Mouse (Mus musculus) ES-Bruce4 (cell line): Measurements from ENCODE around the gene Lrp6. TPM values are rescaled to one million over a fixed set of nuclear protein-coding genes. Genes with fewer than 3 reads are reported as not detected.

Experiments used
- H3K27ac ChIP-seq: 2 replicates; pipeline ENCODE4 v1.5.1; 2012; ENCODE audit warnings: low read length, inconsistent platforms; ENCODE audit not compliant: insufficient read depth
- H3K27me3 ChIP-seq: 2 replicates; pipeline ENCODE4 v1.6.1; 2012; ENCODE audit warnings: mild to moderate bottlenecking, low read length, inconsistent platforms; ENCODE audit not compliant: control insufficient read depth, poor library complexity, insufficient read depth, severe bottlenecking
- H3K36me3 ChIP-seq: 2 replicates; pipeline ENCODE4 v1.6.1; 2012; ENCODE audit warnings: inconsistent platforms, mild to moderate bottlenecking, low read length, moderate library complexity; ENCODE audit not compliant: control insufficient read depth, poor library complexity, insufficient read depth, severe bottlenecking
- H3K4me1 ChIP-seq: one replicate; pipeline ENCODE4 v1.8.1; 2011; ENCODE audit warnings: low read length; ENCODE audit not compliant: control insufficient read depth, insufficient read depth
- H3K4me3 ChIP-seq: 2 replicates; pipeline ENCODE4 v1.5.1; 2011; ENCODE audit warnings: low read depth, mild to moderate bottlenecking, low read length
- H3K9ac ChIP-seq: 2 replicates; pipeline ENCODE4 v1.6.1; 2012; ENCODE audit warnings: low read depth, mild to moderate bottlenecking, inconsistent platforms; ENCODE audit not compliant: poor library complexity, severe bottlenecking
- H3K9me3 ChIP-seq: replicated peaks from 2 replicates; pipeline ENCODE4 v1.6.1; 2012; ENCODE audit warnings: mild to moderate bottlenecking, low read length, inconsistent platforms; ENCODE audit not compliant: control insufficient read depth, poor library complexity, insufficient read depth, severe bottlenecking
- CTCF ChIP-seq: IDR thresholded peaks from one replicate; pipeline ENCODE4 v1.8.1; 2011; ENCODE audit warnings: low read depth, low read length
- EP300 ChIP-seq: IDR thresholded peaks from 2 replicates; pipeline ENCODE4 v1.6.1; 2011; ENCODE audit warnings: low read depth, low read length; ENCODE audit not compliant: insufficient read depth
- POLR2A ChIP-seq: IDR thresholded peaks from one replicate; pipeline ENCODE4 v1.8.1; 2011; ENCODE audit warnings: low read length; ENCODE audit not compliant: insufficient read depth
- polyA plus RNA-seq: library from polyadenylated mRNA; stranded (reverse); fragments of >200 nt; gene quantifications from 2 replicates; pipeline ENCODE4 v1.2.4, GENCODE M21; 2011; ENCODE audit warnings: low read depth; ENCODE audit not compliant: missing spikeins, insufficient read depth, insufficient read length

Gene Lrp6
- polyA plus RNA-seq, 1 experiment = 46.3 TPM

GRCm38 (mm10) chr6:134535169-134535568 lies 31.6 kb downstream of the Lrp6 start:
- H3K27ac ChIP-seq = no peak overlapping the region
- H3K27me3 ChIP-seq = no peaks in the 10 kb centered on the region
- H3K4me3 ChIP-seq = no peak overlapping the region
- no peaks in the 10 kb centered on the region for H3K36me3 ChIP-seq
- H3K4me1 ChIP-seq = no peaks in the 10 kb centered on the region
- H3K9ac ChIP-seq = no peak overlapping the region
- H3K9me3 ChIP-seq = no peaks in the 10 kb centered on the region
- TF ChIP-seq EP300 (no peak), CTCF (no peak), POLR2A (no peak)

DNA sequence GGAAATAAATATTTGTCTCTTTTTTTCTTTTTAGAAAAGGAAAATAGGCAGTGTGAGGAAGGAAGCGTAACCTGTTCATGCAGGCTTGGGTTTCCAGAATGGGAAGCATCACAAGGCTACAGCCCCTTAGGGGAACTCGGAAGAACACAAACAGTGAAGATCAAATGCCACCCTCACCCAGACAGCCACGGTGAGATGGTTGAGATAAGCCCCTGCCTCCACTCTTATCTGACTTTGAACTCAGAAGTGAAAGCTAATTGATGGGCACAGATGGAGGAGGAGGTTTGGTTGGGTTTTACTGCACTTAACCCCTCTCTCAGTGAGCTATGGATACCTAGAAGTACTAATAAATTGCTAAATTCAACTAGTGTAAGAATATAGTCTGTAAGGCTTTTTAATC lies 33.7 kb downstream of the Lrp6 start:
- no peak overlapping the region for H3K4me3 ChIP-seq
- no peak overlapping the region for H3K9ac ChIP-seq
- H3K27me3 ChIP-seq = no peaks in the 10 kb centered on the region
- TF ChIP-seq EP300 (no peak), POLR2A (no peak), CTCF (no peak)
- no peaks in the 10 kb centered on the region for H3K36me3 ChIP-seq
- no peaks in the 10 kb centered on the region for H3K4me1 ChIP-seq
- H3K27ac ChIP-seq = no peak overlapping the region
- no peaks in the 10 kb centered on the region for H3K9me3 ChIP-seq

- no peaks in the 10 kb centered on the region for H3K9me3 ChIP-seq
- H3K4me1 ChIP-seq = no peaks in the 10 kb centered on the region
- no peak overlapping the region for H3K4me3 ChIP-seq
- H3K36me3 ChIP-seq = no peaks in the 10 kb centered on the region
- no peak for TF ChIP-seq POLR2A
- TF ChIP-seq CTCF = no peak
- no peak for TF ChIP-seq EP300
- no peaks in the 10 kb centered on the region for H3K27me3 ChIP-seq
- no peak overlapping the region for H3K27ac ChIP-seq
- no peak overlapping the region for H3K9ac ChIP-seq
These were observed 34.8 kb downstream of the Lrp6 start for GRCm38 (mm10) chr6:134531950-134532349.

DNA sequence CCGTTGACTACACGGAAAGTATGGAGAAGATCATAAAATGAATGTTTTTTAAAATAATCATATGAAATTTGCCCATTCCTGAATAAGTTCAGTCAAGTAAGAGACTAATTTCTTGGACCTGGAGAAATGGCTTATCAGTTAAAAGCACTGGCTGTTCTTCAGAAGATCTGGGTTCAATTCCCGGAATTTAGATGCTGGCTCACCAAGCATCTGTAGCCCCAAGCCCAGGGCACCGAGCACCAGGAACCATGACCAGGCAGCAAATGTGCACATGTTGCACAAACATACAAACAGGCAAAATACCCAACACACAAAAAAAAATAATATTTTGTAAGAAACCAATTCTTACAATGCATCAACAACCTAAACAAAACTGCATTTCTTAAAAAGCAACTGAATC lies 37.4 kb downstream of the Lrp6 start:
- no peak for TF ChIP-seq EP300
- no peak for TF ChIP-seq POLR2A
- TF ChIP-seq CTCF = no peak
- H3K9ac ChIP-seq = no peak overlapping the region

DNA sequence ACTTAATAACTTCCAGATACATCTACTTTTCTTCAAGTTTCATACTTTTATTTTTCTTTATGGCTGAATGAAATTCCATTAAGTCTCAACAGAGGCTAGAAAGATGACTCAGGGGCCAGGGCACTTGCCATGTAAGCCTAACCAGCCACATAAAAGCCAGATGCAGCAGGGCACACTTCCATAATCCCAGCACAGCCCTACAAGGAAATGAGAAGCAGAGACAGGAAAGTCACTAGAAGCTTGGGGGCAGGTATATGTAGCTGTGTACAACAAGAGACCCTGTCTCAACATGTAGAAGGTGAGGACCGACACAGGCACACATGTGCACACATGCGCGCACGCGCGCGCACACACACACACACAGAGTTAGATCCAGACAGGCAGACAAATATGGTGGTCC lies 38.4 kb downstream of the Lrp6 start:
- TF ChIP-seq CTCF = no peak
- TF ChIP-seq POLR2A = no peak
- no peak for TF ChIP-seq EP300
- Histone ChIP-seq H3K9me3 (no peaks in the 10 kb centered on the region), H3K27ac (no peak overlapping the region), H3K9ac (no peak overlapping the region), H3K27me3 (no peaks in the 10 kb centered on the region), H3K36me3 (no peaks in the 10 kb centered on the region), H3K4me3 (no peak overlapping the region), H3K4me1 (no peaks in the 10 kb centered on the region)

More for the DNA sequence above, 37.4 kb downstream of the Lrp6 start:
- no peak overlapping the region for H3K27ac ChIP-seq
- H3K9me3 ChIP-seq = no peaks in the 10 kb centered on the region
- no peaks in the 10 kb centered on the region for H3K36me3 ChIP-seq
- H3K4me1 ChIP-seq = no peaks in the 10 kb centered on the region
- H3K27me3 ChIP-seq = no peaks in the 10 kb centered on the region
- no peak overlapping the region for H3K4me3 ChIP-seq

GRCm38 (mm10) chr6:134527596-134528128 lies 39.1 kb downstream of the Lrp6 start:
- no peak for TF ChIP-seq EP300
- no peak for TF ChIP-seq POLR2A
- TF ChIP-seq CTCF = no peak
- H3K36me3 ChIP-seq = no peaks in the 10 kb centered on the region
- no peaks in the 10 kb centered on the region for H3K4me1 ChIP-seq
- H3K9me3 ChIP-seq = no peaks in the 10 kb centered on the region
- H3K9ac ChIP-seq = no peak overlapping the region
- no peak overlapping the region for H3K4me3 ChIP-seq
- H3K27me3 ChIP-seq = no peaks in the 10 kb centered on the region
- no peak overlapping the region for H3K27ac ChIP-seq
